Mouse (Mus musculus) heart, postnatal 36 days (tissue): Measurements from ENCODE around the gene Ntn4. TPM values are rescaled to one million over a fixed set of nuclear protein-coding genes. Genes with fewer than 3 reads are reported as not detected.
A peak's percentile ranks its signal among the peaks of the same experiment; 100 is the strongest.

Experiments
- DNase-seq, 2 experiments: peaks; one replicate each; pipeline ENCODE4 v3.0.0; 2021 to 2022
- intact Hi-C: fragments of 180-260 bp; cut with DNase I; formaldehyde crosslinking; loops from one replicate; pipeline ENCODE4 v1.15.1; 2025
- total RNA-seq, 2 experiments: library from RNA; stranded (reverse); gene quantifications; 2 replicates each; pipeline ENCODE4 v1.2.3; 2021

Gene Ntn4
- total RNA-seq, 2 experiments from 2014 or later = 12.5 to 13.7 TPM

DNA sequence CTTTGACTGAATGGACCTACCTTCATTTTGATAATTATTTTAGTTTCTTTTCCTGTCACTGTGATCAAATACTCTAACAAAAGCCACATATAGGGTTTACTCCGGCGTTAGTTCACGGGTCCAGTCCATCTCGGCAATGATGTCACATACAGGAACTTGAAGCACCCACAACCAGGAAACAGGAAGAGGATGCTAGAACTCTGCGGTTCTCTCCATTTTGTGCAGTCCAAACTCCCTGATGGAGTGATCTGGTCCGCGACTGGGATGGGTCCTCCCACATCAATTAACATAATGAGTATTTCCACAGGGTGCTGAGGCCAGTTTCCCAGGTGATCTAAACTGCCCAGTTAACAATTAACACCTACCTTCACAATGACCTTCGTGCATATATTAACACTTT lies 69.1 kb downstream of the Ntn4 start:
- DNase-seq = no peak
- intact Hi-C loops = no loop called here

DNA sequence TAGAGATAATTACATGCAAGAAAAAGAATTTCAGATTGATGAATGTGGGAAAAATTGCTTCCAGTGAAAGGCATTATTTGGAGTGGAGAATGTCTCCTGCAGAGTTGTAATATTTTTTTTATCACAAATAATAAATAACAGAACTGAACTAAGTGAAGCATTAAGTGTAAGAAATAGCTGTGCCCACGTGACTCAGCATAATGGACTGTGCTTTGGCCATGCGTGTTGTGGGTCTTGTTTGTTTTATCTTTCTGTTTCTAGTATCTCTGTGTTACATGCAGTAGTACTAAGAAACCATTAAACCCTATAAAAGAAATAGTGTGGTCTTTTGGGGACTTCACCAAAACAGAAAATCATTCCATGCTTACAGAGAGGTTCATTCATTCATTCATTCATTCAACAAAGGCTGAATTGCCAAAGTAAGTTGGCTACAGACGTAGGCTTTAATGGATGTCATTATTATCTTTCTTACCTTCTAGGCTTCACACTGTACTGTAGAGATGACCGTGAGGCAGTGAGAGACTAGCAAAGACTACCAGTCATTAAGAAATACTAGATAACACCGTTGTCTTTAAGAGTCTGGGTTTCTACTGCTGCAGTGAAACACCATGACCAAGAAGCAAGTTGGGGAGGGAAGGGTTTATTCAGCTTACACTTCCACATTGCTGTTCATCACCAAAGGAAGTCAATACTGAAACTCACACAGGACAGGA lies 81.3 kb downstream of the Ntn4 start:
- DNase-seq = no peak
- intact Hi-C loops = no loop called here

GRCm38 (mm10) chr10:93723942-93724542 lies 83.6 kb downstream of the Ntn4 start:
- peak; percentile 26 to 34 for DNase-seq
- intact Hi-C loops = no loop called here

- intact Hi-C loops = no loop called here
- no peak for DNase-seq
Observed at GRCm38 (mm10) chr10:93728131-93728530, 87.7 kb downstream of the Ntn4 start.

- no peak for DNase-seq
- intact Hi-C loops = no loop called here
Observed at GRCm38 (mm10) chr10:93730514-93730913, 90.0 kb downstream of the Ntn4 start.

DNA sequence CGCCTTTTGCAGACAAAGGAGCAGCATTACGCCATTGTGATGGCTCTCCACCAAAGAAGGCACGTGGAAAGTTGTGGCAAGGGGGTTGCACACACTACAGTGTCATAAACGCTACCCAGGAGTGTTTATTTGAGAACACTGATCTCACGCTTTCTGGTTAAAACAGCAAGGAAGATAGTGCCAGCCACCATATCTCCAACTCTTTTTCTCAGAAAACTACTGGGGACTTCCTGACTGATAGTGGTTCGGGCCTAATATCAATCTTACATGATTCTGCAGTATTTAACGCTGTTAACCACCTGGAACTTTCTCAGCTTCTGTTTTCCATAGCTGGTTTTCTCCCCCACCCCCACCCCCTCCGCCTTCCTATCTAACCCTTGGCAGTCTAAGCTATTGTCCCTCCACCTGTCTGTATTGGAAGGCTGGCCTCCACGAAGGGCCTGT lies 90.8 kb downstream of the Ntn4 start:
- intact Hi-C loops = no loop called here
- DNase-seq = no peak

DNA sequence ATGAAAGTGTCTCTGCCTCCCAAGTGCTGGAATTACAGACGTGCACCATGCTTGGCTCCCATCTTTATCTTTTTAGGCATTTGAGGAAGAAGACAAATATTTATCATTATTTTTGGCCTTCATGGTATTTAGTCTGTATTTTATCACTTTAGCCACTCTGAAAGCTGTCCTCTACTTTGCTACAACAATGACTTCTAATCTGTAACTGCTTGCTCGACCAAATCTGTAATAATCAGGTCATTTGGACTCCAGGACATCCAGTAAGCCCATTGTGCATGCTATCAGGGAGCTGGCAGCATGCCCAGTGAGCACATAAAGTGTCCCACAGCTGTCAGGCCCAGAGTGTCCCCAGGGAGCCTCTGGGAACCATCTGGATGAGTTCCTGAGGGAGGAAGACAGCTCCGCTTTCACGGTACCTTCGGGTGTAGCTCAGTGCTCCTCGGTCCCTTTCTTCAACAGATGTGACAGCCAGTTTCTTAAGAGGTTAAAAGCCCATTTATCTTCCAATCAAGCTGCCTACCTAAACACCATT lies 95.7 kb downstream of the Ntn4 start:
- intact Hi-C loops = no loop called here
- DNase-seq = peak; percentile 74 to 76

- intact Hi-C loops = no loop called here
- DNase-seq = peak in 1 of 2 experiments; percentile 34
Observed at GRCm38 (mm10) chr10:93737080-93737479, 96.6 kb downstream of the Ntn4 start.

- DNase-seq = no peak
- intact Hi-C loops = no loop called here
Observed at GRCm38 (mm10) chr10:93741446-93742096, 101.1 kb downstream of the Ntn4 start.

DNA sequence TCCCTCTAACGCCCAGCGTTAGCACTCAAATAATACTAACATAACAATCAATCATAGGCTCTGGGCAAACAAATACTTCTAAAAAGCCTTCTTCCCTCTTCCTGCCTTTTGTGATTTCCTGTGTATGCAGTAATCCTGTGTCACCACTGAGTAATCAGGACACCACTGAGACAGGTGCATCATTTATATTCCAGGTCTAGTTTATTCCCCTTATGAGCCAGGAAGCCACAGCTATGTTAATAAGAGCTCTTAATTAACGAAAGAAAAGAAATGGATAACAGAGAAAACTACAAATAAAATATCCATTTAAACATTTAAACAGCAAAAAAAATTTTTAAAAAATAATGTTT lies 101.6 kb downstream of the Ntn4 start:
- intact Hi-C loops = no loop called here

GRCm38 (mm10) chr10:93742598-93742997 lies 102.1 kb downstream of the Ntn4 start:
- intact Hi-C loops = no loop called here
- no peak for DNase-seq

More for the DNA sequence above, 101.6 kb downstream of the Ntn4 start:
- no peak for DNase-seq

GRCm38 (mm10) chr10:93749267-93750192 lies 109.0 kb downstream of the Ntn4 start:
- intact Hi-C loops = no loop called here
- peak; percentile 33 to 35 for DNase-seq

DNA sequence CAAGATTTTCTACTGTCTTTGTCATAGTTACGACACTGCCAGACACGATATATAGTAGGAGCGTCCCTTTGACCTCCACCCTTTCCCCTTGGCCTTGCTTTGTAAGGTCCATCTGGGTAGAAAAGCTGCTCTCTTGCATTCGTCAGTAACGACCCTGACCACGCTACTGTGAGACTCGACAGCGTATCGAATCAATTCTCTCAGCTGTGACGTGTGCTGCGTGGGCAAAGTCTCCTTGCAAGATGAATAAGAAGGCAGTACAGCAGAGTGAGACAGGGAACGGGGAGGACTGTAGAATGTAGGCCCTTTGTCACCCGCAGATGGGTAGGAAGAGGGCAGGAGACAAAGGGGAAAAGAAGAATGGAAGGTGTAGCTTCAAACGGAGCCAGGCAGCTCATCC lies 110.8 kb downstream of the Ntn4 start:
- intact Hi-C loops = no loop called here
- DNase-seq = no peak

GRCm38 (mm10) chr10:93753711-93754391 lies 113.4 kb downstream of the Ntn4 start:
- DNase-seq = no peak
- intact Hi-C loops = no loop called here

DNA sequence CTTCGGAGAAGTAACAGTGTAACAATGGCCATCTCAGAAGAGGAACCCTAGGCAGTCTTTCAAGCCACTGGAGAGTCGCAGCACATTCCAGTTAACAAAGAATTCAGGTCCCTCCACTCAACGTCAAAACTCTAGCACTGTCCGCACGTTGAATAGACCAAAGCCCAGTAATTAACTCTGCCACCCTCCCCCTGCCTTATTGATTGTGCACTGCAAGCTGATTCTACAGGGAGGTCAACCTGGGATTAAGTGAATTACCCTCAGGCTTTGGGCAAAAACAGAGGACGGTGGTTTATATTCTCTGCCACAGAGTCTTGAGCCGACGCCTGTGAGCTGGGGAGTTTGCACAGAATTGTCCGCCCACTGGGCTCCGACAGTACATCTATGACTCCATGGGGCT lies 115.7 kb downstream of the Ntn4 start:
- intact Hi-C loops = no loop called here

GRCm38 (mm10) chr10:93759644-93760043 lies 119.2 kb downstream of the Ntn4 start:
- intact Hi-C loops = no loop called here
- no peak for DNase-seq

More for the DNA sequence above, 115.7 kb downstream of the Ntn4 start:
- no peak for DNase-seq

DNA sequence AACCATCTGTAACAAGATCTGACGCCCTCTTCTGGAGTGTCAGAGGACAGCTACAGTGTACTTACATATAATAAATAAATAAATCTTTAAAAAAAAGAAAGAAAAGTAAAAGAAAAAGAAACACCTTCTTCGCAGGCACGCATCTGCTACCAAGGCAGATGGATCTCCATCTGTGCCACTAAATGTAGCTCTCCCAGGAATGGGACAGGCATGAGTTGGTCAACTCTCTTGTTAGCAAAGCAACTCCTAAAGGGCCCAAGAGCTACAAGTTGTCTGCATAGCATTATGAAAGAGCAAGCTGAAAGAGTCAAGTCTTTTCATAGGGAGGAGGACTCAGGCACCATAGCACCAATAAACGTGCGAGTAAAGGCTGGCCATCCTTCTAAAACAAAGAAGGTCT lies 119.9 kb downstream of the Ntn4 start:
- intact Hi-C loops = no loop called here
- DNase-seq = no peak

GRCm38 (mm10) chr10:93763074-93763473 lies 122.6 kb downstream of the Ntn4 start:
- intact Hi-C loops = loop anchor here (2.0 kb wide), 1 partner anchor 152 kb away; no protein-coding TSS in a partner anchor
- DNase-seq = peak; percentile 32 to 52

GRCm38 (mm10) chr10:93766221-93766620 lies 125.7 kb downstream of the Ntn4 start:
- DNase-seq = no peak
- intact Hi-C loops = no loop called here

DNA sequence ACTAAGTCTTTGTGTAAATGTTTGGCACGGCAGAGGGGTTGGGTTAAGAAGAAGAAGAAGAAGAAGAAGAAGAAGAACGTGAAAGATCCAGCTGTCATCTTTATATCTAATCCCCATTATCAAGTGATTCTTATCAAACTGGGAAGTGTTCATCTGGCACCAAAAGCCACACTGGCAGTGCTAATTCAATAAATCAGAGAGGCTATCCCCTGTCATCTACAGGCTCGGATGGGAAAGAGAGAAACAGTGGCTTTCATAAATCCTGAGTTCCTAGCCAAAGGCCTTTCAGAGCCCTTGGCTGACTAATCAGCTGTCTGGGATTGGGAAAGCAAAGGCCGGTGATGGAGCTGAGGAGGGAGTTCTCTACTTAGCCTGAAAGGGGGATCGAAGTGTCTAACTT lies 126.8 kb downstream of the Ntn4 start:
- intact Hi-C loops = no loop called here
- DNase-seq = peak in 1 of 2 experiments; percentile 22
